Mouse (Mus musculus) liver, postnatal 0 days (tissue): ENCODE data around the gene Mettl6.
A peak's percentile ranks its signal among the peaks of the same experiment; 100 is the strongest.

Experiments used
- CTCF ChIP-seq: sonication (generic); IDR thresholded peaks from 2 replicates; pipeline ENCODE4 v1.5.1; 2016; ENCODE audit warnings: antibody characterized with exemption, low read depth
- EP300 ChIP-seq: IDR thresholded peaks from 2 replicates; pipeline ENCODE4 v1.6.1; 2016; ENCODE audit warnings: antibody characterized with exemption, low read depth, mild to moderate bottlenecking

GRCm38 (mm10) chr14:31440230-31440629, 54.6 kb downstream of the Mettl6 start:
- TF ChIP-seq CTCF (peak; percentile 36), EP300 (no peak)
